In genomic region chr10:39638862-39639261, GRCm38 (mm10) we compare ENCODE assay signal across 15 mouse cellular contexts. TPM values are rescaled to one million over a fixed set of nuclear protein-coding genes. Genes with fewer than 3 reads are reported as not detected.
DNase-seq lines count a peak whose midpoint lies in the region; ATAC-seq lines count a peak whose summit lies in the region.
"Had no signal": no experiment of that assay in that cellular context is flagged by ENCODE, and none has a peak within 500 bp of the region (broad histone marks: within the 10 kb centered on the region; RNA-seq: fewer than 3 reads in every experiment).

No protein-coding gene starts in this region.

- H3K4me2 ChIP-seq in lung, embryonic 15.5 days, result no peak overlapping the region
- H3K4me2 ChIP-seq in stomach, embryonic 14.5 days (replicated peaks; ENCODE audit: low read depth, low read length), result no peak overlapping the region
- H3K4me2 ChIP-seq: heart, embryonic 15.5 days; midbrain, embryonic 12.5 days had no signal

- peaks cover 27% of the 10 kb centered on the region for H3K4me1 ChIP-seq in heart, embryonic 10.5 days
- peaks cover 33% of the 10 kb centered on the region for H3K4me1 ChIP-seq in lung, embryonic 15.5 days
- peaks cover 13% of the 10 kb centered on the region; the same call in 1 of the 2 replicates for H3K4me1 ChIP-seq in stomach, embryonic 14.5 days (ENCODE audit: control insufficient read depth, insufficient read depth, low read length)

- no peak overlapping the region for H3K9ac ChIP-seq in lung, embryonic 15.5 days
- H3K9ac ChIP-seq in stomach, embryonic 14.5 days (replicated peaks; ENCODE audit: low read depth, low read length), result no peak overlapping the region
- H3K9ac ChIP-seq: heart, embryonic 15.5 days; liver, postnatal 0 days; midbrain, embryonic 12.5 days had no signal

- ATAC-seq in lung, embryonic 15.5 days (ENCODE audit: borderline replicate concordance, extremely low read depth, low FRiP score, low TSS enrichment), result no peak
- no peak for ATAC-seq in stomach, embryonic 14.5 days (ENCODE audit: insufficient number of reproducible peaks, insufficient read depth, low FRiP score, low read depth)
- ATAC-seq: forebrain, embryonic 14.5 days; liver, postnatal 0 days had no signal

- H3K27ac ChIP-seq in heart, embryonic 10.5 days, result 0 out of 2 replicates have a peak overlapping the region, but pooled peaks have one; percentile 18
- H3K27ac ChIP-seq in lung, embryonic 15.5 days, result peak overlapping the region; percentile 89
- peak overlapping the region; percentile 18; the same call in 1 of the 2 replicates for H3K27ac ChIP-seq in stomach, embryonic 14.5 days (ENCODE audit: low read length)
- H3K27ac ChIP-seq: heart, embryonic 15.5 days; midbrain, embryonic 12.5 days had no signal

- H3K27me3 ChIP-seq in heart, embryonic 10.5 days (ENCODE audit: insufficient read depth, poor library complexity, severe bottlenecking), result no peaks in the 10 kb centered on the region
- no peaks in the 10 kb centered on the region for H3K27me3 ChIP-seq in lung, embryonic 15.5 days
- H3K27me3 ChIP-seq in stomach, embryonic 14.5 days (ENCODE audit: control insufficient read depth, insufficient read depth, low read length), result no peaks in the 10 kb centered on the region
- H3K27me3 ChIP-seq: heart, embryonic 15.5 days; midbrain, embryonic 12.5 days had no signal

- H3K36me3 ChIP-seq in heart, embryonic 10.5 days, result peaks cover 59% of the 10 kb centered on the region
- peaks cover 32% of the 10 kb centered on the region for H3K36me3 ChIP-seq in lung, embryonic 15.5 days
- peaks cover 33% of the 10 kb centered on the region; the same call in 1 of the 2 replicates for H3K36me3 ChIP-seq in stomach, embryonic 14.5 days (ENCODE audit: control insufficient read depth, insufficient read depth, low read length)

- 54% methylated on average over 3 of the region's 3 CpGs for WGBS in heart, embryonic 10.5 days
- WGBS in lung, embryonic 15.5 days, result 33% methylated on average over 3 of the region's 3 CpGs
- 30% methylated on average over 3 of the region's 3 CpGs for WGBS in stomach, embryonic 14.5 days

- H3K9me3 ChIP-seq in heart, embryonic 10.5 days, result no peaks in the 10 kb centered on the region
- H3K9me3 ChIP-seq in lung, embryonic 15.5 days, result no peaks in the 10 kb centered on the region
- H3K9me3 ChIP-seq in stomach, embryonic 14.5 days (ENCODE audit: control insufficient read depth, low read depth, low read length), result no peaks in the 10 kb centered on the region
- H3K9me3 ChIP-seq: heart, embryonic 15.5 days; midbrain, embryonic 12.5 days had no signal

- DNase-seq in heart, embryonic 10.5 days (ENCODE audit: low spot score), result no peak
- no peak for DNase-seq in heart, adult 8-10 months (ENCODE audit: low spot score)
- DNase-seq in lung, postnatal 10 days, result no peak
- DNase-seq in forelimb bud, embryonic 11.5 days (ENCODE audit: low read depth, low spot score), result peak; percentile 63
- DNase-seq in urinary bladder, adult 18-20 months (ENCODE audit: low spot score in 2 of 2), result no peak
- no peak for DNase-seq in cerebellum, adult 11 months
- DNase-seq: gastrocnemius, postnatal 25 days; liver, postnatal 0 days; retina, postnatal 1 day; thymus, postnatal 25 days had no signal

- H3K4me3 ChIP-seq in heart, embryonic 10.5 days, result no peak overlapping the region
- H3K4me3 ChIP-seq in lung, embryonic 15.5 days, result no peak overlapping the region
- no peak overlapping the region for H3K4me3 ChIP-seq in stomach, embryonic 14.5 days (ENCODE audit: low read depth, low read length)
- H3K4me3 ChIP-seq: heart, embryonic 15.5 days; midbrain, embryonic 12.5 days had no signal

RNA-seq across cellular contexts. Expression of gene Traf3ip2, which starts 26.1 kb away (rescaled TPM):
- 12.6 and 13.7 TPM in 2 replicates for polyA plus RNA-seq in heart, embryonic 10.5 days (2016; fragmentation: Nextera tagmentation; extraction: Ambion mirVana)
- total RNA-seq in heart, adult 8-10 months (2022), result 1 to 10 TPM; 5.3 to 7.3 (median 6.0) TPM
- 30.1 and 33.5 TPM in 2 replicates for polyA plus RNA-seq in lung, embryonic 15.5 days (2015; fragmentation: Nextera tagmentation; extraction: Ambion mirVana)
- polyA plus RNA-seq in stomach, embryonic 14.5 days (2014; fragmentation: Nextera tagmentation; extraction: Ambion mirVana), result 30.2 and 32.6 TPM in 2 replicates

Comparison
In these comparisons a context has a peak if more than half of its experiments do, and no peak if none do; other contexts are left out.
1. H3K27ac ChIP-seq: peak in every context shown above with its lines; median percentile 89 in lung, embryonic 15.5 days; 18 in heart, embryonic 10.5 days; 18 in stomach, embryonic 14.5 days.